Mouse (Mus musculus): Measurements from ENCODE around the gene Vps72. TPM values are rescaled to one million over a fixed set of nuclear protein-coding genes. Genes with fewer than 3 reads are reported as not detected.

Vps72 gene
- polyA plus RNA-seq, 1 experiment from 2014 or later = 156 TPM

GRCm38 (mm10) chr3:95171105-95171504 lies 60.3 kb downstream of the Vps72 start:
- peaks cover 13% of the 10 kb centered on the region; the same call in 1 of the 2 replicates for H3K4me1 ChIP-seq (replicated peaks; ENCODE audit: control insufficient read depth, insufficient read depth, low read length)
- ATAC-seq (ENCODE audit: low read depth) = no peak
- peaks cover 28% of the 10 kb centered on the region for H3K27me3 ChIP-seq (ENCODE audit: control insufficient read depth, insufficient read depth, low read depth, low read length)
- WGBS = 49% methylated on average over 6 of the region's 6 CpGs
- peaks cover 4% of the 10 kb centered on the region; the same call in 1 of the 2 replicates for H3K36me3 ChIP-seq (ENCODE audit: control insufficient read depth, insufficient read depth, low read length)
- H3K9ac ChIP-seq (ENCODE audit: low read length) = no peak overlapping the region
- no peaks in the 10 kb centered on the region for H3K9me3 ChIP-seq (ENCODE audit: control insufficient read depth, low read length)
- H3K4me2 ChIP-seq (ENCODE audit: low read depth, low read length) = no peak overlapping the region
- H3K27ac ChIP-seq (ENCODE audit: low read length) = no peak overlapping the region
- no peak overlapping the region for H3K4me3 ChIP-seq (ENCODE audit: low read length)

Small RNAs within 50 kb of the gene (microRNA-seq; reads per million reads assigned to microRNA genes)
- gene Mir8099-1 = not detected

Other genes with a start within 250 kb of the Vps72 start
- gene Psmb4, start 224.1 kb upstream of the Vps72 start, polyA plus RNA-seq (2015; fragmentation: Nextera tagmentation; extraction: Ambion mirVana) = 306 and 339 TPM in 2 replicates
- 341 and 430 TPM in 2 replicates for gene Selenbp1, start 178.0 kb upstream of the Vps72 start, polyA plus RNA-seq (2015; fragmentation: Nextera tagmentation; extraction: Ambion mirVana)
- gene Rfx5, start 156.9 kb upstream of the Vps72 start, polyA plus RNA-seq (2015; fragmentation: Nextera tagmentation; extraction: Ambion mirVana) = 8.9 and 10.0 TPM in 2 replicates
- gene Pi4kb, start 136.3 kb upstream of the Vps72 start, polyA plus RNA-seq (2015; fragmentation: Nextera tagmentation; extraction: Ambion mirVana) = 25.1 and 25.7 TPM in 2 replicates
- 23.3 and 23.6 TPM in 2 replicates for gene Zfp687, start 95.6 kb upstream of the Vps72 start, polyA plus RNA-seq (2015; fragmentation: Nextera tagmentation; extraction: Ambion mirVana)
- gene Psmd4, start 68.4 kb upstream of the Vps72 start, polyA plus RNA-seq (2015; fragmentation: Nextera tagmentation; extraction: Ambion mirVana) = 223 and 224 TPM in 2 replicates
- 19.5 and 20.2 TPM in 2 replicates for gene Pip5k1a, start 4.1 kb upstream of the Vps72 start, polyA plus RNA-seq (2015; fragmentation: Nextera tagmentation; extraction: Ambion mirVana)
- gene Tmod4, start 13.5 kb downstream of the Vps72 start, polyA plus RNA-seq (2015; fragmentation: Nextera tagmentation; extraction: Ambion mirVana) = 2.7 and 4.4 TPM in 2 replicates
- 69.9 and 79.0 TPM in 2 replicates for gene Scnm1, start 23.0 kb downstream of the Vps72 start, polyA plus RNA-seq (2015; fragmentation: Nextera tagmentation; extraction: Ambion mirVana)
- gene Lysmd1, start 23.1 kb downstream of the Vps72 start, polyA plus RNA-seq (2015; fragmentation: Nextera tagmentation; extraction: Ambion mirVana) = 16.2 and 16.9 TPM in 2 replicates
- 4.0 and 5.4 TPM in 2 replicates for gene Tnfaip8l2, start 31.3 kb downstream of the Vps72 start, polyA plus RNA-seq (2015; fragmentation: Nextera tagmentation; extraction: Ambion mirVana)
- gene Sema6c, start 49.4 kb downstream of the Vps72 start, polyA plus RNA-seq (2015; fragmentation: Nextera tagmentation; extraction: Ambion mirVana) = 3.2 and 4.1 TPM in 2 replicates
- 10.0 and 10.2 TPM in 2 replicates for gene Gabpb2, start 106.9 kb downstream of the Vps72 start, polyA plus RNA-seq (2015; fragmentation: Nextera tagmentation; extraction: Ambion mirVana)
- 118 and 123 TPM in 2 replicates for gene Cdc42se1, start 117.7 kb downstream of the Vps72 start, polyA plus RNA-seq (2015; fragmentation: Nextera tagmentation; extraction: Ambion mirVana)
- 12.0 TPM in 2 replicates for gene Mllt11, start 121.1 kb downstream of the Vps72 start, polyA plus RNA-seq (2015; fragmentation: Nextera tagmentation; extraction: Ambion mirVana)
- gene Gm128, start 130.6 kb downstream of the Vps72 start, polyA plus RNA-seq (2015; fragmentation: Nextera tagmentation; extraction: Ambion mirVana) = 0.29 and 0.50 TPM in 2 replicates
- gene Bnipl, start 140.2 kb downstream of the Vps72 start, polyA plus RNA-seq (2015; fragmentation: Nextera tagmentation; extraction: Ambion mirVana) = 4.6 and 5.7 TPM in 2 replicates
- 41.0 and 47.0 TPM in 2 replicates for gene Mindy1, start 170.3 kb downstream of the Vps72 start, polyA plus RNA-seq (2015; fragmentation: Nextera tagmentation; extraction: Ambion mirVana)
- 23.2 and 23.9 TPM in 2 replicates for gene Prune1, start 171.1 kb downstream of the Vps72 start, polyA plus RNA-seq (2015; fragmentation: Nextera tagmentation; extraction: Ambion mirVana)
- 1.7 and 2.0 TPM in 2 replicates for gene Anxa9, start 196.2 kb downstream of the Vps72 start, polyA plus RNA-seq (2015; fragmentation: Nextera tagmentation; extraction: Ambion mirVana)
- gene Cers2, start 203.8 kb downstream of the Vps72 start, polyA plus RNA-seq (2015; fragmentation: Nextera tagmentation; extraction: Ambion mirVana) = 221 and 230 TPM in 2 replicates
- gene Setdb1, start 246.2 kb downstream of the Vps72 start, polyA plus RNA-seq (2015; fragmentation: Nextera tagmentation; extraction: Ambion mirVana) = 35.4 and 38.4 TPM in 2 replicates